Mouse (Mus musculus) cerebellum, postnatal 25 days (tissue): ENCODE measurements around the gene Kcnk10.
A peak's percentile ranks its signal among the peaks of the same experiment; 100 is the strongest.

Source experiments
- DNase-seq, 2 experiments: peaks; one replicate each; pipeline ENCODE4 v3.0.0; 2021; ENCODE audit warnings: mixed read lengths in 2 of 2

Gene Kcnk10

DNA sequence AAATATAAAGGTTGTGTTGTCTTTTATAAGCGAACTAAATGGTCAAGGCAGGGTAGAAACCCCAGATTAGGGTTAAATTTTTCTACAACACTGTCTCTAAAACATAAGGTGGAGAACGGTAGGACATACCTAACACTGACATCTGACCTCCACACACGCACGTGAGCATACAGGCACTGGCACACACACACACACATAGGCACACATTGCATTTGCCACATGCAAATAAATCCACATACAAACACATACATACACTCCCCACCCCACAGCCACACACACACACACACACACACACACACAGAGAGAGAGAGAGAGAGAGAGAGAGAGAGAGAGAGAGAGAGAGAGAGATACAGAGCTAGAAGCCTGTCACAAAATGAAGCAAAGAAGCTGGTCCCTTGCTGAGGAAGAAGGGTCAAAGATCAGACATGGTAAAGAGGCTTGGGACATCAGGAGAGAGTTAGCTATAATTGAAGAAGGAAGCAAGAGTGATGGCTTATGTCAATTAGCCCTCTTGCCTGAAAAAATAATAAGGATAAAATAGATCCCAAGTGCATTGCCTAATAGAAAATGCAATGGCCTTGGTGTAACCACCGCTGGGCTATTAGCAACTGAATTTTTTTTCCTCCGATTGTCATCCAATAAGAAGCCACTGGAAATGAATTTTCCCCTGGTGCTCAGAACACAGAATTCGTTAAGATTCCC is 58.1 kb downstream of the Kcnk10 start:
- DNase-seq: no peak

DNA sequence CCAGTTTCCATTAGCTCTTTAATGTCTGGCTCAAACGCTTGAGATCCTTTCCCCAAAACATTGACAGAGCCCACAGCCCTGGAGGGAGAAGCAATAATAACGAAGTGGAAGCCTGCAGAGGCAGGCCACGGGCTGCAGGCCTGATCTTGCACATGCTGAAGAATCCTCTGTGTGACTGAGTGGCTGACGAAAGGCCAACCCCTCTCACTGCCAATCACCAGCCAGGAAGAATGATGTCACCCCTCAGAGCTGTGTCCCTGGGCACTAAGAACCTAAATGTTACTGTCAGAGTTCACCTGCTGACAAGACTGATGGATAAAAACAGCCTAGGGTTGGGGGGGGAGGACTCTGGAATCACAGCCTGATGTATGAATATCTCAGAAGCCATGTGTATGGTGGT is 72.5 kb downstream of the Kcnk10 start:
- DNase-seq: peak; percentile 50 to 55

DNA sequence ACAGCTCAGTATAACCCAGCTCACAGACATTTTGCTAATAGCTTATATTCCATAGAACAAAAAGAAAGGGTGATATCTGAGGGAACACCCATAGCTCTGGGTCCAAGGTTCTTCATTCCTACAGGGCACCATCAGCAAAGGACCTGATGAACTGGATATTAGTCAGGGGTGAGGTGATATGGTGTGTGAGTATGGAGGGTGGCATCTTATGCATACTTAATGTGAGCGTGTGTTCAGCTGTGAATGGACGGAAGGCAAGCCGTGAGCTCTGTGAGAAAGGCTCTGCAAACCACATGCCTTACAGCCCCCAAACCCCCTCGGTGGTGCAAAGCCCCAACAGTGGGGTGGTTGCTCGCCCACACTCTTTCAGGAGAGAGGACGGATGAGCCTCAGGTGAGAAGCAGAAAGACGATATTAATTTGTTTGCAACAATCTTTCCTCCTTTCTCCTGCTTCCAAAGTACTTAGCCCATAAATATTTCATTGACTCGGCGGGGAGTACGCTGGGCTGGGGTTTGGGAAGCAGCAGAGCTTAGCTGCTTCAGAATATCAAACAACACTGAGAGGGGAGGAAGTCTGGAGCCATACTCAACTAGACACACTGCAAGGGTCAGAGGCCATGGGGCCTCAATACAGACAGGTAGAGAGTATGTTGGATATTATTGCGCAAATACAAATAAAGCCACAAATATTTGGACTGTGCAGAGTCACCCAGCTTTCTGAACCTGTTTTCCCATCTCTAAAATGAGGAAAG is 76.4 kb downstream of the Kcnk10 start:
- DNase-seq: no peak

DNA sequence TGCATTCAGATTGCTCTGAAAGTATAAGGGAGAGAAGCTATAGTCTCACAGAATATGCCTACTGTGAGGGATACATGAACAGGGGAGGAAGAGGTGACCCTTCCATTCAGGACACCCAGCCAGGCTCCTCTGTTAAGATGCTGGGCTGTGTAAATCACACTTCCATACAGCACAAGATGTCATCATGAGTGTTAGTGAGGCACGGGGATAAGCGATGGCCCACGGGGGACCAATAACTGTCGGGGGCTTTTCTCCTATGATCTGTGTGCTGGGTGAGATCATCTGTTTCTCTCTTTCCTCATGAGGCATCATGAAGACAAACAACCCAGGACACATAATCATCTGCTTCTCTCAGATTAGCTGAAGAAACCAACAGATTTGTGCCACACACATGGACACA is 77.1 kb downstream of the Kcnk10 start:
- no peak for DNase-seq

DNA sequence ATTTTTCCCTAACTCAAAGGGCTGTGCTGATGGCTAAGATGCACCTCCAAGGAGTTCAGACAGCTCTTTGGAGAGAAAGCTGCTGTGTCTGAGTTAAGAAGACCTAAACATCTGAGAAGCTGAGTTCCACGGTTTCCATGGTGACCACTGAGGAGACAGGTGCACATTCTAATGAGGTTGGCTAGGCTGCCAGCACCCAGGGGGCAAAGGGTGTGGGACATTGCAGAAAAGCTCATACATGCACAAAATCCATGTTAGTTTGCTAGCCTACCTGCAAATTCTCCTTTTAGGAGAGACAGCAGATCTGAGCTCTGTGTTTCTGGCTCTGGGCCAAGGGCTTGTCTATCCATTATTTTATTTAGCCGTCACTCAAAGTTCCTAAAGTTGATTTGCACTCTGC is 96.7 kb downstream of the Kcnk10 start:
- peak; percentile 73 to 75 for DNase-seq

DNA sequence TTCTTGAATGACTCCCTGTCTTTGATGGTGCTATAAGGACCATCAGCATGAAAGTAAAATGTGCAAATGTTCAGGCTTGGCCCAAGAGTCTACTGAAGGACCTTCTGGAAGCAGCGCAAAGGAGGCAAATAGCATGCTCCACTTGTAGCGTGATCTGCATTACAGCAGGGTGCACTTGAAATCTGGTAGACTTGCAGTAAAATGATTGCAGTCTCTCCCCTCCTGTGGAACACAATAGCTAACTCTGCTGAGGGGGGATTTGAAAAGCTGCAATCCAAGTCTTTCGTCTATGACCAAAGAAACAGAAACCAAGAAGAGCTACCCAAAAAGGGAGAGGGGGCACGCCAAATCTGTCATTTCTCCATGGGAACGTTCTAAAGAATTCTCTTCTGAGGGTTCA is 97.1 kb downstream of the Kcnk10 start:
- peak in 1 of 2 experiments; percentile 19 for DNase-seq

DNA sequence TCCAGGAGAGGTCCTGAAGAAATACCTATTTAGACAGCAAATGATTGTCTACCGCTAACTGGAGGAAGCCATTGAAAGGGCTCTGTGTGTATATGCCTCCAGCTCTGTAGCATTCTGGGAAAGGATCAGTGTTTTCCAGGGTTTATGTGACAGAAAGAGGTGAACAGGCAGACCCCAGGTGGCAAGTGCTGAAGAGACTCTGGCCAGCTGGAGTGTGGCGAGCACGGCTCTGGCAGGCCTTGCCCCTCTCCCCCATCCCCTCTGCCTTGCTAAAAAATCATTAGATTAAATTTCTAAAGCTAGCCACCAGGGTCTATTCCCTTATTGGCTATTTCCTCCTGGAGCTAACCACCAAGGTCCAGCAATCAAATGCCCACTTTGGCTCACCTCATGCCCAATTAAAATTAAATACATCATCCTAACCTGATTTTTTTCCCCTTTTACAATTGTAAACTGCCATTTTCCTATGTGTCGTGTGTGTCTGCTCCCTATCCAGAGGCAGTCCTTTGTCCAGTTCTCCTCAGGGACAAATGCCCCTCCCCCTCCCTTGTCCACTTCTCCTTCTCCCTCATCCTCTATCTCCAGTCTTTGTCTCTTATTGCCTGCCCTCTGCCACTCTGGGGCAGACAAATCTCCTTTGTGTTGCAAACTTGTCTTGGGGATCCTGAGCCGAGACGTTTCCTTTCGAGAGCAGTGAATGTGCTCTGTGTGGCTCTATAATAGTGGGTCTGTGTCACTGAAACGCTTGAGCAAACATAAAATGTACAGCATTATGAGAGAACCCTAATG is 100.2 kb downstream of the Kcnk10 start:
- peak in 1 of 2 experiments; percentile 23 for DNase-seq

DNA sequence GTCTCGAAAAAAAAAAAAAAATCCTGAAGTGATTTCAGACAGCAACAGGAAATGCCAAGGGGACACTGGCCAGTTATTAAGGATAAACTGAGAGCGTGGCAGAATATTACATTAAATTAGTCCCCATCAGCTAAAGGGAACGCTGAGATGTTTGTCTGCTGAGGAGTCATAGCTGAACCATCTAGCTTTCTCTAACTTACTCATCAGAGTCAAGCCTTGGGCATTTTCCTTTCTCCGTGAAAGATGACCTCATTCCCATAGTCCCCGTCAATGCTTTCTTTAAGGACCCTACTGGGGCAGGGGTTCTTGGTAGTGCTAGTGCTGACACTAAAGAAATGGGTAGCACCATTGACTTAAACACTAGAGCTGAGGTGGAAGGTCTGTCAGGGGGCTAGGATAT is 106.9 kb downstream of the Kcnk10 start:
- DNase-seq: no peak

DNA sequence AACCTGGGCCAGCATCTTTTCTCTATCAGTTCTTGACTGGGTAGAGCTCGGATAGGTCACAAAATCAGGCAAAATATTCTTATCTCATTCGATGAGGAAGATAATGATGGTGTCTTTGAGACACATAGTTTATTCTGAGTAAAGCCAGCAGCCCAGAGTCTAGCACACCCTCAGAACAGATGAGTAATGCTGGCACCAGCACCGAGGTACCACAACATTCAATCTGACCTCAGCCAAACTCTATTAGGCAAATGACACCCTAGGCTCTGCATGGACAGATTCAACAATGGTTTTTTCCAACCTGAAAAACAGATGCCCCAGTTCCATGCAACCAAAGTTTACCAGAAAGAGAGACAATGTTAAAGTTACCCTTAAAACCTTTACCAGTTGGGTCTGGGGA is 108.0 kb downstream of the Kcnk10 start:
- peak in 1 of 2 experiments; percentile 18 for DNase-seq

DNA sequence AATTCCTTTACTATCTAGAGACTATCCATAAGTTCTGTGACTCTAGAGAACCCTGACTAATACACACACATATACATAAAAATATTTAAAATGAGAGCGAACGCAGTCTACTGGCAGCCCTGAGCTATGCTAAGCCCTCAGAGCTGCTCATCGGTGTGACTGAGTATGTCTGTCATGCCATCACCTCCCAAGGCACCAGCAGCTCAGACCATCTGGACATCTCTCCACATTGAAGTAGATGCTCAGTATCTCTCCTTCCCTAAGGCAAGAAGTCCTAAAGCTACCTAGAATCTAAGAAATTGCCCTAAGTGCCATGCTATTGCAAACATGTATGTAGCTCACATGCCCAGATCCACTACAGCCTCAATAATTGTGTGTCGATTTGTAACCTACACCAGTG is 110.3 kb downstream of the Kcnk10 start:
- DNase-seq: peak in 1 of 2 experiments; percentile 62

DNA sequence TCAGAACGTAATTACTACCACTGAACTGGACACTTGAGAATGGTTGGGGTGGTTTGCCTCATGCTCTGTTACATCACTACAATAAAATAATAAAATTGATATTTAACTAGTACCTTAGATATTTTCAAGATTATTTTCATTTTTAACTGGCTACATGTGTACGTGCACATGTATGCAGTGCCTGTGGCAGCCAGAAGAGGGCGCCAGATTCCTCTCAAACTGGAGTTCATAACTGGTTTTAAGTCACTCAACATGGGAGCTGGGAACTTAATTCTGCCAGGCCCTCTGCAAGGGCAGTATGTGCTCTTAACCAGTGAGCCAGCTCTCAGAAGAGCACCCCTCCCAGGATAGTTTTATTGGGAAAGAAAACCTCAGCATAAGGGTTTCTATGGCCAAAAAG is 118.2 kb downstream of the Kcnk10 start:
- DNase-seq: peak; percentile 58 to 75

DNA sequence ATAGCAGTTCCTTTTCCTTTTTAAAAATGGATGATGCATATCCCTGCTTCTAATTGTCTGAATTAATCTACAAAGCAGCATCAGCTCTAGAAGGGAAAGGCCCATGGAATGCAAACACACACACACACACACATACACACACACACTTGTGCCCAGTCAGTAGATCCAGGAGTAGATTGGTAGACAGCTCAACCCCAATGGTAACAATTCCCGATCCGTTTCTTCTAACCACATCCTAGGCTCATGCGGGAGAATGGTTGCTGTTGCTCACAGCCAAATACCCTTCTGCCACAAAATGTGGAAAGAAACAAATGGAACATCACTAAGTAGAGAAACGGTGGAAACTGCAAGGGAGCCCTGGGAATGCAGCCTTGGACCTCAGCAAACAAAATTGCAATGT is 119.2 kb downstream of the Kcnk10 start:
- DNase-seq: peak; percentile 63 to 66

DNA sequence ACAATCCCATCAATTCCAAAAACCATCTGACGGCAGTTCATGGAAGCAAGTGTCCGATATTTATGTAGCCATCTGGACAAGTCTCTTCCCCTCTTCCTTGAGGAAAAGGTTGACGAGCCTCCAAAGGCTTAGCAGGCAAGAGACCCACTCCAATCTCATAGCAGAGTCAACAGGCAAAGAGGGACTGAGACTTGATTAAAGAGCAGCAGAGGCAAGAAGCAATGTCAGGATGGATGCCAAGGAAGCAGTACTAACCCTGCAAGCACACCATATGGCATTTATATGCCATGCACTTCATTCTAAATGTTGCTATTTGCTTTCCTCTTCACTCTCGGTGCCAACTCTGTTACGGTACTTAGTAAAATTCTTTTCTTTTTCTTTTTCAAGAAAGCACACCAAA is 119.6 kb downstream of the Kcnk10 start:
- DNase-seq: peak; percentile 73 to 76

DNA sequence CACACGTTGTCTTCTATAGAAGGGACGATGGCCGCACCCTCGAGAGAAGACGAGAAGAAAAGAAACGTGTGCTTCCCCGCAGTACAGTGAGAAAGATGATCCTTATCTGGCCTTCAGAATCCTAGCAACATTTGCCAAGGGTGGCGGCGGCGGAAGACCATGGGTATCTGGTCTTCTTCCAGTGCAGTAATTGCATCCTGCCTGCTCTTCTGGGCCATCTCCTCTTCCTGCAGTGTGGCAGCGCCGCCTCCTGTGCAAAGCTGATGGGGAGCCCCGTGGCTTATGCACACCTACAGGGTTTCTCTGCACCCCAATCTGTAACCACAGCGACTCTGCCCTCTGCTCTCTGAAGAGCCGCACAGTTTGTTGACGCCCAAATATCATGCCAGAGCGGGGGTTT is 124.9 kb downstream of the Kcnk10 start:
- peak; percentile 88 to 91 for DNase-seq

DNA sequence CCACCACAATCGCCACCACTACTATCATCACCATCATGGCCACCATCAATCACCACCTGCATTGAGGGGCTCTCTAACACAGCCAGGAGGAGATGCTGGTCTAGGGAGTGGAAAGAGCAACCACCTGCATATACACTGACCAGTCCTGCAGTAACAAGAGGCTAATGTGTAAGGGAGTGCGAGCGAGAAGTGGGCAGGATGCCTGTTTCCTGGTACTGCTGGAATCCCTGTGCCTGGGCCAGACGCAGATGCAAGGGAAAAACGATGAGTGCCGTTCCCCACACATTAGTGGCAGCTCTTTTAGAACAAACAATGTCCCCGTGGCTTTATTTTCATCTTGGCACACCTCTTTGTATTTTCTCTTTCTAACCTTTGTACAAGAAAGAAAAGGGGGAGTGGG is 125.5 kb downstream of the Kcnk10 start:
- DNase-seq: peak; percentile 82 to 83

DNA sequence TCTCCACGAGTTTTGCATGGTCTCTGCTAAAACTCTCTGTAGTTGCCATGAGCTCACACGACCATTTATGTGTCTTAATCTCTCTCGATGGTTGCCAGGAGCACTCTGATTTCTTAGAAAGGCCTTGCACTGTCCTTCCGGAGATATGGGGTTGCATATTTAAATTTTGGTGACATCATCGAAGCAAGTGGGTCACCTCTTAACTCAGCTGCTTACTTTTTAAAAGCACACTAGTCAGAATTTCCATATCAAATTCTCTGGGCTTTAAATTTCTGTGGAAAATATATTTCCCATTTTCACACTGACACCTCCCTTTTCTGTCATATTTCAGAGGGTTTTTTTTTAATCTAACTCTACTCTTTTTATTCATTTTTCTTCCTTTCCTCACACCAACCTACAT is 132.5 kb downstream of the Kcnk10 start:
- DNase-seq: no peak

DNA sequence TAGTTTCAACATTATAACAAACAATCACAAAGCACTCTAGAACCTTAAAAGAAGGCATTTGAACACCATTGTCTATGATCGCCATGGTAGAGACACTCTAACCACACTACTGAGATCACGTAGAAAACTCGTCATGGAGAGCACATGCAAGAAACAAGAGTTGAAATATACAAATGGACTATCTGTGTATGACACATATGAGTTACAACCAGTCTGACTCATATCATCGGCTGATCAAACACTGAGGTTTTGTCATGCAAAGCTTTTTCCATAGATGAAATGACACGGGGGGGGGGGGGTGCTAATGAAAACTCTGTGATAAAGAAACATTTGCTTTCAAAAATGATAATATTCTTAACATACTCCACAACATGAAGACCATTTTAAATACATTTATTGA is 133.2 kb downstream of the Kcnk10 start:
- DNase-seq: no peak

DNA sequence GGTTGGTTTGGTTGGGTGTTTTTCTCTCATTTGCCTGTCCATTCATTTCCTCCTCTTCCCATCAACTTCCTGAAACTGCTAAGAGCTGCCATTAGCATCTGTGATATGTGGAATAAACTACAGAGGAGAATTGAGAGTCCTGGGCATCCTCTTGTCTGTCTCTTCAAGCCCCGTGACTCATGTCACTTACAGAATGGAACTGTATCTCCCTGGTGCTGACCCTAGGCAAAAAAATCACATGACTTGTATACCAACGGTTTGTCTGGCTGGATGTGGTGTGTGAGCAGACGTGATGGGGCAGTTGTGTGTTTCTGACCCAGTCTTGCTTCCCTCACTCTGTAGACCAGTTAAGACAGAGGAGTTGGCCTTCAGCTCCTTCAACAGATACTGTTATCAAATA is 134.4 kb downstream of the Kcnk10 start:
- DNase-seq: no peak

DNA sequence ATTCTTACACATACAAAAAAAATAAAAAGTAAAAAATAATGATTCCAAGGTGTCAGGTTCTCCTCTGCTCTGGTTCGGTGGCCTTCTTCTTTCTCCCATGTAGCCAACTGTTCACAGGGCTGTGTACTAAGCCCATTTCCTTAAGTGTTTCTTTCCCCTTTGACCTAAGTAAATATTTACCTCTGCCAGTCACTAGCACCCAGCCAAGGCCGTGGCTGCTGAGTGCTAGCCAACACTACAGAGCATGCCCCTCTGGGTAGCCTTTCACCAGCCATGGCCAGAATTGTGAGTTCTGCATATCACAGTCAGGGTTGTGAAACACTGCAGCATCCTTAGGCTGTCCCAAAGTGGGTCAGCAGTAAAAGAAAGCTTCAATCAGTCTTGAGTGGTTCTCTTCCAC is 140.0 kb downstream of the Kcnk10 start:
- no peak for DNase-seq

DNA sequence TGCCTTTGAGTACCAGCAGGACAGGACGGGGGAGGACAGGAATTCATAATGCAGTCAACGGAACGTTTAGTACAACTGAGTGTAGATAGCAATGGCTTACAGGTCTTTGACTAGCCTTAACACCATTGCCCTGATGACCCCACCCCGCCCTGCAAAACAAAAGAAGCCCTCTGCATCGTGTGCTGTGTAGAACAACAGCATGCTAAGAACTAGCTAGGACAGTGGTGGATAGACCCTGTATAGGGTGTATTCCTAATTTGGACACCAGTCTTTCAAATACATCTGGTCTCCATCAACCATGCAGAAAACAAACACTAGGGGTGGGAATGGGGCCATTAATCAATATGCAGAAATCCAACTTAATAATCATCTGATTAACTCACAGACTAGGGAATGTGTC is 147.4 kb downstream of the Kcnk10 start:
- DNase-seq: no peak

DNA sequence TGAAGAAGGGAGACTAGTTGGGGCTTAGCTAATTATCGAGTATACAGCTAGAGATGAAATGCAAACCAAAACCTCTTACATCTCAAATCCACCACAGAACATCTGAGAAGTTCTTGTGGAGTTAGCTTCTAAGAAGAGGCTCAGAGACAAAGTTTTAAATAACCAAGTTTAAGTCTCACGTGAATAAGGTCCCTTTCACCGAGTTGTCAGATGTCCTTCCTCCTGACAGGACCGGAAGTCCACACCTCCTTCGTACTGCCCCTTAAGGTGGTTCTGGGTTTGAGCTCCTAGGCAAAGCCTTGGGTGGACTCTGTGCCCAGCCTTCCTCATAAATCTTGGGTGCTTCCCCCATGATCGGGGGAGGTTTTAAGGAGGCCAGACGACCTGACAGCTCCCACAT is 156.8 kb downstream of the Kcnk10 start:
- no peak for DNase-seq

DNA sequence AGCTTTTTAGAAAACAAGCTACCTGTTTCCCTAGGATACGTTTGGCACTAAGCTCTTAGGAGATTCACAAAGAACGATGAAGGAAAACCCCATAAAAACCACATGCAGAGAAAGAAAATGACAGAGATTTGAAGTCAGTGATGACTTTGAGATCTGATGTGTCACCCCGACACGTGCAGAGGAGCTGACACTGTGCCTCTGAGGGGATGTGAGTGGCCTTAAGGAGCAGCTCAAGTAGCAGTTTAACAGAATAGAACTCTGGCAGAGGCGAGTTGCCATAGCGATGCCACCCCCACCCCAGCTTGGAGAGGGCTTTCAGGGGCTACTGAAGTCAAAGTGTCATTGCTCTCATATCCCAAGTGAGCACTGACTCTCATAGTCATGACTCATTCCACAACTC is 158.3 kb downstream of the Kcnk10 start:
- no peak for DNase-seq

DNA sequence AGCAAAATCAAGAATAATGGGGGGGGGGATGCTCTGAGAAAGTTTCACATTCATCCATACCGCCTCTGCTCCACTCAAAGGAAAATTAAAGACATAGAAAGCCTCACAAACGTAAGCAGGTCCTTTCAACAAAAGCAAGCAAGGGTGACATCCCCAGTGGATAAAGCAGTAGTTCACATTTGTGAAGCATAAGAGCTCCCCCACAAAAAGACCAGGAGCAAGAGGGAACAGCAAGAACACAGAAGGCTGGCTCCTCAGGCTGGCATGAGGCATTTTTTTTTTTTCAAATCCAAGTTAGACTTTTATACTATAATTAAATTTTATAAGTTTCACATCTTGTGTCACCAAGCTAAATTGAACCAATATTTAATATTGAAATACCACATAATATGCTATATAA is 168.5 kb downstream of the Kcnk10 start:
- peak in 1 of 2 experiments; percentile 43 for DNase-seq

DNA sequence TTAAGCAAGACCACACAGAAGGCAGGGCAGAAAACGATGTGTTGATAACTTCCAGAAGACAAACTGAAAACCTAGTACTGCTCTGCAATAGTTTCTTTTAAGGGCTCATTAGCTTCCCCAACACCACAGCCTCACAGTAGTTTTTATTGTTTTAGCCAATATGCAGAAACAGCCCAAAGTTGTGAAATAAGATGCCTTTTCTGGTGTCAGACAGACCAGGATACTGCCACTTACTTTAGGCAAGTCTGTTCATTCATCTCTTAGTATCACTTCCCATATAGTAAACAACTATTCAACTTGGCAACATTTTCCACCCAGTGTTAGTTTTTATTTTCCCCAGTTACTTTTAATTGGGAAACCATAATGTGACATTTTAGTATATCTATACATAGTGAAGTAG is 171.5 kb downstream of the Kcnk10 start:
- DNase-seq: no peak
